Mouse (Mus musculus): ENCODE measurements at regions not wholly inside any gene's neighbourhood (a gene's known extent, or its start where the extent isn't known, plus 50 kb on each side); places are given as distances from the start of the nearest gene placed in this dataset.

DNA sequence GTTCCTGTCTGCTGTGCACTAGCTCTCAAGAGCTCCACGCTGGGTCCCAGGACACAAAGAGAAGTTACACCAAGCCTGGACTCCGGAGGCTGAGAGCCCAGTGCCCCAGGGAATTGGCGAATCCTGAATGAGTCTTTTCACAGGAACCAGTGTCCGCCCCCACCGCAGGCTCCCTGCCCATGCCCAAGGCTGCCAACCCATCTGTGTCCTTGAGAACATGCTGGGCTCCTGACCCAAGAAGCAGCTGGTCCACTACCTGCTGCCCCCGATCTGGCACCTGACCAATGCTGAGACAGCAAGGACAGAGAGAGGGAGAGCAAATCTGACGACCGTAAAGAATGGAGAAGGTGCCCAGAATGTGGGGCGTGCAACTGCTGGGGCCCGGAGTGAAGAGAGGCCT is 85.2 kb upstream of the Cplx2 start:
- H3K27ac ChIP-seq (ENCODE audit: insufficient read depth, low read length), result no peak overlapping the region
- peaks cover 9% of the 10 kb centered on the region for H3K4me1 ChIP-seq (ENCODE audit: control insufficient read depth, insufficient read depth, low read length)
- TF ChIP-seq CTCF (IDR thresholded peaks at IDR 0.05; ENCODE audit: extremely low read depth, insufficient read depth, low read length) (no peak), POLR2A (IDR thresholded peaks at IDR 0.05; ENCODE audit: extremely low read depth, insufficient read depth, low read length) (no peak)
- H3K4me3 ChIP-seq (ENCODE audit: insufficient read depth, low read length), result no peak overlapping the region

DNA sequence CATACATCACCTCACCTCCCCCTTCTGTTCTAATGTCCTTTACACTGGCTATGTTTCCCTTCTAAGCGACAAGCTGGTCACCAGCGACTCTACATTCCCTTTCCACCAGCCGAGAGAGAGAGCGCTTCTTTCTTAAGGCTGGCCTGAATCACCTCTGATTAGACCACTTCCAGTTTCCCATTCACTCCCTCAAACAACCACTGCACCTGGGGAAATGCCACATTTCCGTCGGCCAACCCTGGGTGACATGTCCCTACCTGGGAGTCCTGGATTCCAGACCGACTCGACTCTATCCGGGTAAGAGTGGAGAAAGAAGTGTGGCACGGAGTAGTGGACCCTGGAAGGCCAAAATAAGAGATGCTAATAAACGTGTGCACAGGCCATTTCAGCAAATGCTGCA is 84.5 kb upstream of the Cplx2 start:
- TF ChIP-seq CTCF (IDR thresholded peaks at IDR 0.05; ENCODE audit: extremely low read depth, insufficient read depth, low read length) (no peak), POLR2A (IDR thresholded peaks at IDR 0.05; ENCODE audit: extremely low read depth, insufficient read depth, low read length) (no peak)
- Histone ChIP-seq H3K4me1 (ENCODE audit: control insufficient read depth, insufficient read depth, low read length) (peaks cover 7% of the 10 kb centered on the region), H3K27ac (ENCODE audit: insufficient read depth, low read length) (no peak overlapping the region), H3K4me3 (ENCODE audit: insufficient read depth, low read length) (no peak overlapping the region)

DNA sequence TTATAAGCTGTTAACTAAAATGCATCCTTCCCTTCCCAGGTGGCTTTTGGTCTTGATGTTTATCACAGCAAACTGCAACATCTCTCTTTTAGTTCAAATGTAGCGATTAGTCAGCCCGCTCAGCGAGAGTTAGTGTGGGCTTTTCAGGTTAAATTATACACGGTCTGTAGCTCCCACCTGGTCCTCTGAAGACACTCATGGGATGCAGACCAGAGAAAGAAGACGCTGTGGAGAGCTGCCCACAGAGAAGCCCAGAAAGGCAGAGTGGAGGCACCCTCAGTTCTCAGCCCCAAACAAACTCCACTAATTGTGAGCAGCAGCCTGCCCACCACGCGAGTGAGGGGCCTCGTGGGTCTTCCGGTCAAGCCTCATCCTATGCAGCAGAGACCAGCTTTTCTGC is 81.1 kb upstream of the Cplx2 start:
- TF ChIP-seq POLR2A (IDR thresholded peaks at IDR 0.05; ENCODE audit: extremely low read depth, insufficient read depth, low read length) (no peak), CTCF (IDR thresholded peaks at IDR 0.05; ENCODE audit: extremely low read depth, insufficient read depth, low read length) (no peak)
- Histone ChIP-seq H3K4me3 (ENCODE audit: insufficient read depth, low read length) (no peak overlapping the region), H3K4me1 (ENCODE audit: control insufficient read depth, insufficient read depth, low read length) (peaks cover 2% of the 10 kb centered on the region; the same call in 1 of the 2 replicates), H3K27ac (ENCODE audit: insufficient read depth, low read length) (no peak overlapping the region)

DNA sequence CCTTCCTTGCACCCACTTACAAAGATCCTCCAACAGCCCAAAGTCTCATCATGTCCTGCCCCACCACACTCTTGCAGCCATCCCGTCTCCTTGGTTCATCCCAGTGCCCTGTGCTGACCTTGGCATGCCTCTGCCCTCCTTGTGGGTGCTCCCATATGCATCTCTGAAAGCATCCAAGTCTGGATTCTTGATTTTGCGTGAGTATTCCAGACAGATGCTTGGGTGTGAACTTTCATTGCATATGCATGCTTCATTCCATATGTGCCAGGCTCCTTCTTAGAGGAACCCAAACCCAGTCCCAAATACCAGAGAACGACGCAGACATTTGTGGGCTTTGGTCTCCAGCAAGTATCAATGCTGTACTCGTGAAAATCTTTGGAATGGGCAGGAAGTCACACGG is 78.8 kb upstream of the Cplx2 start:
- no peak for TF ChIP-seq CTCF (IDR thresholded peaks at IDR 0.05; ENCODE audit: extremely low read depth, insufficient read depth, low read length)
- TF ChIP-seq POLR2A (IDR thresholded peaks at IDR 0.05; ENCODE audit: extremely low read depth, insufficient read depth, low read length), result no peak
- Histone ChIP-seq H3K4me1 (ENCODE audit: control insufficient read depth, insufficient read depth, low read length) (peaks cover 2% of the 10 kb centered on the region; the same call in 1 of the 2 replicates), H3K4me3 (ENCODE audit: insufficient read depth, low read length) (no peak overlapping the region), H3K27ac (ENCODE audit: insufficient read depth, low read length) (no peak overlapping the region)

DNA sequence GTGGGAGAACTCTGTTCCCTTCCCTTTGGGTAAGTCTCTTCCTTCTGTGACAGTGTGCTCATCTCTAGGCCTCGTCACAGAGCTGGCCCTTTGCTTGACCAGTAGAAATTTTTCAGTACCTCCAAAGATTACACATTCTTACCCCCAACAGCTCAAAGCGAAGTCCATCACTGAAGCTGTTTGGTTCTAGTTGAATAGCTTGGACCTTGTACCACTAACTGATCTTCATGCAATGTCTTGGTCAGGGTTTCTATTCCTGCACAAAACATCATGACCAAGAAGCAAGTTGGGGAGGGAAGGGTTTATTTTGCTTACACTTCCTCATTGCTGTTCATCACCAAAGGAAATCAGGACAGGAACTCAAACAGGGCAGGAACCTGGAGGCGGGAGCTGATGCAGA is 78.1 kb upstream of the Cplx2 start:
- Histone ChIP-seq H3K4me3 (ENCODE audit: insufficient read depth, low read length) (no peak overlapping the region), H3K27ac (ENCODE audit: insufficient read depth, low read length) (no peak overlapping the region), H3K4me1 (ENCODE audit: control insufficient read depth, insufficient read depth, low read length) (peaks cover 2% of the 10 kb centered on the region; the same call in 1 of the 2 replicates)
- no peak for TF ChIP-seq POLR2A (IDR thresholded peaks at IDR 0.05; ENCODE audit: extremely low read depth, insufficient read depth, low read length)
- TF ChIP-seq CTCF (IDR thresholded peaks at IDR 0.05; ENCODE audit: extremely low read depth, insufficient read depth, low read length), result no peak

DNA sequence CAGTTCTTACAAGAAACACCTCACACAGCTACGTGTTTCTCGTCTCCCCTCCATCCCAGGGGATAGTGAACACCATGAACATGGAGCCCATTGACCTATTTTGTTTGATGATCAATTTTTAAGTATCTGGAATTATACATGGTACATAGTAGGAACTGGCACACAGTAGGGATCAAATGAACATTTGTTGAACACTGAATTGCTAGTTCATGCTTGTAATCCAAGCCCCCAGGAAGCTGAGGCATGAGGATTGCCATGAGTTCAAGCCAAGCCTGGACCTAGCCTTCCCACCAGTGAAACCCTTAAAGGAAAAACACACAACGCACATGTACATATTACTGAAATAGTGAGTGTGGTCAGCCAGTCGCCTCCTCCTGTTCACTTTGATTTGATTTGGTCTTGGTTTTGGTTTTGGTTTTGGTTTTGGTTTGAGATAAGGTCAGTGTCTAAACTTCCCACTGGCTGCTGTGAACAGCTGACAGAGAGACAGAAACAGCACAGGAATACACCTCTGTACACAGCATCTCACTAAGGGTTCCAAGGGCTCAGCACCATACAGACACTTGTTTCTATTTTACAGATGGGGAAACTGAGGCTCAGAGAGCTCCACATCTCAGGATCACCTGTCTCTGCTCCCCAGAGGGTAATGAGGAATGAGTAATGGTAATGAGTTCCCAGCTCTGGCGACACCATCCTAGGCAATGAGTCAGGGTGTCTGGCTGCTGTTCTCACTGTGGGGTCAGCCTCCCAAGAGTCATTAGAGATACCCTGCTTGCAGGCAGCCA is 75.5 kb upstream of the Cplx2 start:
- no peak overlapping the region for H3K4me3 ChIP-seq (ENCODE audit: insufficient read depth, low read length)
- no peak for TF ChIP-seq POLR2A (IDR thresholded peaks at IDR 0.05; ENCODE audit: extremely low read depth, insufficient read depth, low read length)
- TF ChIP-seq CTCF (IDR thresholded peaks at IDR 0.05; ENCODE audit: extremely low read depth, insufficient read depth, low read length), result no peak
- peaks cover 2% of the 10 kb centered on the region; the same call in 1 of the 2 replicates for H3K4me1 ChIP-seq (ENCODE audit: control insufficient read depth, insufficient read depth, low read length)
- H3K27ac ChIP-seq (ENCODE audit: insufficient read depth, low read length), result no peak overlapping the region

DNA sequence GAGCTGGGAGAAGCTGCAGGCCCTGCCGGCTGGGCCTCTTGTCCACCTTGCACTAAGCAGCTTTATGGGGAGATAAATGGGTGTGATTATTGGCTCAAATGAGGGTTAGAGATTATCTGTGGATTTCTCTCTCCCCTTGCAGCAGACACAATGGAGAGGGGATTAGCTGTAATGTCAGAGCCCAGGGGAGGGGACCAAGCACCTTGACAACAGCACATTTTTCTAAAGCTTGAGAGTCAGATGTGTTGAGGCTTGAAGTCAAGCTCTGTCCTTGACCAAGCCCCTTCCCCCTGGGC is 74.9 kb upstream of the Cplx2 start:
- TF ChIP-seq CTCF (IDR thresholded peaks at IDR 0.05; ENCODE audit: extremely low read depth, insufficient read depth, low read length) (no peak), POLR2A (IDR thresholded peaks at IDR 0.05; ENCODE audit: extremely low read depth, insufficient read depth, low read length) (no peak)
- no peak overlapping the region for H3K27ac ChIP-seq (ENCODE audit: insufficient read depth, low read length)
- peaks cover 2% of the 10 kb centered on the region; the same call in 1 of the 2 replicates for H3K4me1 ChIP-seq (ENCODE audit: control insufficient read depth, insufficient read depth, low read length)
- H3K4me3 ChIP-seq (ENCODE audit: insufficient read depth, low read length), result no peak overlapping the region

DNA sequence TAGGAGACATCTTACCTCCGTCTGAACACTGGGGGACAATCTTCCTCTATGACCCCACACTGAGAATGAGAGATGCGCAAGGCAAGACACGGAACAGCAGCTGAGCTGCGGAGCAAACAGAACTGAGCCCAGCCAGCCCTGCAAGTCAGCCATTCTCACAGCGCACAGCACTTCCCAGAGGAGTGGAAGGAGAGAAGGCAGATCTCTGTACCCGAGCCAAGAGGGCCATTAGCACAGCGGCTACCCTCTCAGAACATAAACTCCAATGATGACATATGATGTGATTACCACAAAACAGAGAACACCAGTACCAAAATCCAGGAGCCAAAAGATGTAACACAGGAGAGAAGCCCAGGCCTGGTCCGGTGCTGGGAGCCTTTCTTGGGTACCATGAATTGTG is 72.3 kb upstream of the Cplx2 start:
- no peak for TF ChIP-seq POLR2A (IDR thresholded peaks at IDR 0.05; ENCODE audit: extremely low read depth, insufficient read depth, low read length)
- no peak for TF ChIP-seq CTCF (IDR thresholded peaks at IDR 0.05; ENCODE audit: extremely low read depth, insufficient read depth, low read length)
- Histone ChIP-seq H3K4me3 (ENCODE audit: insufficient read depth, low read length) (no peak overlapping the region), H3K27ac (ENCODE audit: insufficient read depth, low read length) (no peak overlapping the region), H3K4me1 (ENCODE audit: control insufficient read depth, insufficient read depth, low read length) (peaks cover 2% of the 10 kb centered on the region; the same call in 1 of the 2 replicates)

DNA sequence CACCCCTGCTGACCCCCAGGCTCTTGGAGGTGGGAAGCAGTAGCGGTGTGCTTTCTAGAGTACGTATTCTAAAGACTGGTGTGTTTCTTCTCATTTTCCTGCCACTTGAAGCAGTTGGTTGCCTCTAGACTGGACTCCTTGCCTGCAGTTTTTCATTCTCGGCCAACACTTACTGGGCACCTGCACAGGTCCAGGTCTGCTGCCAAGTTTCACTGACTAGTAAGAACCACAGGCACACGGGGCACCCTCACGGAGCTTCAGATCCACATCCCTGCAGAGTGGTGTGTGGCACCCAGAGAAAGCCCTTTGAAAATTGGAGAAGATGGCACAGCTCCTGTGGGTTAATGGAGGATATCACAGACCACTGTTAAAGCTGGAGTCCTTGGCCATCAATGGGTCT is 71.9 kb upstream of the Cplx2 start:
- no peak overlapping the region for H3K4me3 ChIP-seq (ENCODE audit: insufficient read depth, low read length)
- H3K4me1 ChIP-seq (ENCODE audit: control insufficient read depth, insufficient read depth, low read length), result peaks cover 3% of the 10 kb centered on the region; the same call in 1 of the 2 replicates
- TF ChIP-seq CTCF (IDR thresholded peaks at IDR 0.05; ENCODE audit: extremely low read depth, insufficient read depth, low read length) (no peak), POLR2A (IDR thresholded peaks at IDR 0.05; ENCODE audit: extremely low read depth, insufficient read depth, low read length) (no peak)
- H3K27ac ChIP-seq (ENCODE audit: insufficient read depth, low read length), result no peak overlapping the region

DNA sequence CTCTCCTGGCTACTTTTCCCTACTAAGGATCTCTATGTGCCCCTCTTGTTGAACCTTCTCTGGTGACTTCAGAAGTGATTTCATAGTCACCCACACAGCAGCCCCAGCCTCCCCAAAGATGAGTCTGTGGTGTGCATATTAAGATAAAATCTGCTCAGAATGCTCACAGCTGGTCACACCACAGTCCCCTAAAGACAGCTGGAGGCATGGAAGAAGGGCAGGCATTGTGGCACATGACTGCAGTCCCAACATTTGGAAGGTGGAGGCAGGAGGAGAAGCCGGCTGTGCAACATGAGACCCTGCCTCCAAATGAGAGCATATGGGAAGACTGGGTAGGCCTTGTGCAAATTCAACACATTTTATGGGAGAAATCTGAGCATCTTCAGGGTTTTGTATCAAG is 70.0 kb upstream of the Cplx2 start:
- TF ChIP-seq CTCF (IDR thresholded peaks at IDR 0.05; ENCODE audit: extremely low read depth, insufficient read depth, low read length) (no peak), POLR2A (IDR thresholded peaks at IDR 0.05; ENCODE audit: extremely low read depth, insufficient read depth, low read length) (no peak)
- Histone ChIP-seq H3K4me3 (ENCODE audit: insufficient read depth, low read length) (no peak overlapping the region), H3K27ac (ENCODE audit: insufficient read depth, low read length) (no peak overlapping the region), H3K4me1 (ENCODE audit: control insufficient read depth, insufficient read depth, low read length) (peaks cover 3% of the 10 kb centered on the region; the same call in 1 of the 2 replicates)

Measured in cortical plate, adult 2 months (tissue).